Comparison of ENCODE assay signal across 12 mouse cellular contexts in genomic region chr9:13540781-13541180, GRCm38 (mm10).
DNase-seq lines count a peak whose midpoint lies in the region; ATAC-seq and TF ChIP-seq lines count a peak whose summit lies in the region.
"Had no signal": no experiment of that assay in that cellular context is flagged by ENCODE, and none has a peak within 500 bp of the region (broad histone marks: within the 10 kb centered on the region; RNA-seq: fewer than 3 reads in every experiment).

No protein-coding gene starts in this region.

- no peak for ATAC-seq in kidney, embryonic 15.5 days (replicated peaks; ENCODE audit: low FRiP score)
- ATAC-seq in G1E (ENCODE audit: extremely low read depth, insufficient number of reproducible peaks, low FRiP score, poor library complexity, severe bottlenecking) = no peak
- no peak for ATAC-seq in embryonic facial prominence, embryonic 12.5 days (ENCODE audit: insufficient number of reproducible peaks, insufficient read depth, low FRiP score, low TSS enrichment)
- peak; percentile 64 for ATAC-seq in monocyte, adult 5-6 weeks (replicated peaks; ENCODE audit: insufficient number of reproducible peaks, low FRiP score, low TSS enrichment, poor library complexity, severe bottlenecking)
- ATAC-seq: forebrain, embryonic 16.5 days had no signal

- H3K36me3 ChIP-seq in kidney, embryonic 15.5 days = no peaks in the 10 kb centered on the region
- H3K36me3 ChIP-seq in G1E (replicated peaks) = no peaks in the 10 kb centered on the region
- no peaks in the 10 kb centered on the region for H3K36me3 ChIP-seq in embryonic facial prominence, embryonic 12.5 days
- no peaks in the 10 kb centered on the region for H3K36me3 ChIP-seq in hindbrain, embryonic 10.5 days
- H3K36me3 ChIP-seq: hindbrain, embryonic 12.5 days had no signal

- TF ChIP-seq CTCF in G1E (IDR thresholded peaks at IDR 0.05; ENCODE audit: low read depth, low read length) = no peak

- H3K4me3 ChIP-seq in kidney, embryonic 15.5 days (replicated peaks) = no peak overlapping the region
- no peak overlapping the region for H3K4me3 ChIP-seq in G1E (ENCODE audit: low read depth, low read length)
- H3K4me3 ChIP-seq in embryonic facial prominence, embryonic 12.5 days = no peak overlapping the region
- no peak overlapping the region for H3K4me3 ChIP-seq in hindbrain, embryonic 10.5 days
- H3K4me3 ChIP-seq: hindbrain, embryonic 12.5 days; left cerebral cortex, adult 2 months had no signal

- H3K4me2 ChIP-seq in kidney, embryonic 15.5 days = no peak overlapping the region
- no peak overlapping the region for H3K4me2 ChIP-seq in embryonic facial prominence, embryonic 12.5 days (replicated peaks)
- H3K4me2 ChIP-seq: hindbrain, embryonic 12.5 days; lung, embryonic 14.5 days had no signal

- WGBS in kidney, embryonic 15.5 days = 14% methylated on average over 6 of the region's 6 CpGs
- WGBS in embryonic facial prominence, embryonic 12.5 days = 10% methylated on average over 6 of the region's 6 CpGs
- WGBS in hindbrain, embryonic 10.5 days = 61% methylated on average over 6 of the region's 6 CpGs

- H3K27ac ChIP-seq in kidney, embryonic 15.5 days = peak overlapping the region; percentile 49
- peak overlapping the region; percentile 54 for H3K27ac ChIP-seq in embryonic facial prominence, embryonic 12.5 days
- H3K27ac ChIP-seq in hindbrain, embryonic 10.5 days = no peak overlapping the region
- H3K27ac ChIP-seq: hindbrain, embryonic 12.5 days; left cerebral cortex, adult 2 months had no signal

- H3K9ac ChIP-seq in kidney, embryonic 15.5 days = no peak overlapping the region
- H3K9ac ChIP-seq in embryonic facial prominence, embryonic 12.5 days = no peak overlapping the region
- H3K9ac ChIP-seq: hindbrain, embryonic 12.5 days; lung, embryonic 14.5 days had no signal

- H3K27me3 ChIP-seq in kidney, embryonic 15.5 days = no peaks in the 10 kb centered on the region
- no peaks in the 10 kb centered on the region for H3K27me3 ChIP-seq in G1E (ENCODE audit: insufficient read depth, low read length)
- H3K27me3 ChIP-seq in embryonic facial prominence, embryonic 12.5 days = no peaks in the 10 kb centered on the region
- H3K27me3 ChIP-seq in hindbrain, embryonic 10.5 days (ENCODE audit: insufficient read depth, poor library complexity, severe bottlenecking) = no peaks in the 10 kb centered on the region
- H3K27me3 ChIP-seq: hindbrain, embryonic 12.5 days had no signal

- no peaks in the 10 kb centered on the region for H3K9me3 ChIP-seq in kidney, embryonic 15.5 days (replicated peaks)
- no peaks in the 10 kb centered on the region for H3K9me3 ChIP-seq in G1E (replicated peaks)
- H3K9me3 ChIP-seq in embryonic facial prominence, embryonic 12.5 days = no peaks in the 10 kb centered on the region
- no peaks in the 10 kb centered on the region for H3K9me3 ChIP-seq in hindbrain, embryonic 10.5 days
- H3K9me3 ChIP-seq: hindbrain, embryonic 12.5 days had no signal

- peaks cover 65% of the 10 kb centered on the region for H3K4me1 ChIP-seq in kidney, embryonic 15.5 days
- H3K4me1 ChIP-seq in G1E (ENCODE audit: insufficient read depth, low read depth, low read length) = peaks cover 60% of the 10 kb centered on the region
- peaks cover 37% of the 10 kb centered on the region for H3K4me1 ChIP-seq in embryonic facial prominence, embryonic 12.5 days
- H3K4me1 ChIP-seq in hindbrain, embryonic 10.5 days (replicated peaks) = peaks cover 73% of the 10 kb centered on the region

- no peak for DNase-seq in kidney, postnatal 36 days
- DNase-seq in G1E (ENCODE audit: low spot score) = peak; percentile 19
- DNase-seq in cerebellum, postnatal 14 days = no peak
- DNase-seq in hindbrain, embryonic 10.5 days (ENCODE audit: low spot score) = no peak
- DNase-seq: kidney, adult 18-20 months; lung, embryonic 14.5 days had no signal
